Mouse (Mus musculus) heart, postnatal 0 days (tissue): ENCODE measurements around the gene Pwwp2b. TPM values are rescaled to one million over a fixed set of nuclear protein-coding genes. Genes with fewer than 3 reads are reported as not detected.

Source experiments
- ATAC-seq: fragments of 200-750 bp; cut with Nextera tagmentation; 2 replicates; pipeline ENCODE4 v1.8.0; 2017; ENCODE audit warnings: low read depth, moderate number of reproducible peaks, moderate library complexity; ENCODE audit not compliant: insufficient read depth
- DNase-seq: peaks from one replicate; pipeline ENCODE4 v3.0.0-alpha.2; 2016; ENCODE audit warnings: low spot score
- H3K27ac ChIP-seq: fragments of 300-500 bp; sonication (generic); 2 replicates; pipeline ENCODE4 v1.5.1; 2014; ENCODE audit warnings: low read depth, mild to moderate bottlenecking
- H3K27me3 ChIP-seq: fragments of 300-500 bp; sonication (generic); 2 replicates; pipeline ENCODE4 v1.6.1; 2014; ENCODE audit warnings: low read length, mixed read lengths; ENCODE audit not compliant: control insufficient read depth, insufficient read depth
- H3K36me3 ChIP-seq: fragments of 300-500 bp; sonication (generic); replicated peaks from 2 replicates; pipeline ENCODE4 v1.6.1; 2014; ENCODE audit warnings: low read length, mixed read lengths; ENCODE audit not compliant: control insufficient read depth, insufficient read depth
- H3K4me1 ChIP-seq: fragments of 300-500 bp; sonication (generic); 2 replicates; pipeline ENCODE4 v1.6.1; 2014; ENCODE audit warnings: antibody characterized with exemption; ENCODE audit not compliant: control insufficient read depth, insufficient read depth
- H3K4me2 ChIP-seq: fragments of 300-500 bp; sonication (generic); 2 replicates; pipeline ENCODE4 v1.6.1; 2014; ENCODE audit warnings: low read depth, mild to moderate bottlenecking, low read length, moderate library complexity
- H3K4me3 ChIP-seq: fragments of 300-500 bp; sonication (generic); 2 replicates; pipeline ENCODE4 v1.5.1; 2014; ENCODE audit warnings: low read depth, low read length
- H3K9ac ChIP-seq: fragments of 300-500 bp; sonication (generic); replicated peaks from 2 replicates; pipeline ENCODE4 v1.6.1; 2014; ENCODE audit warnings: low read depth, low read length, mixed read lengths
- H3K9me3 ChIP-seq: fragments of 300-500 bp; sonication (generic); replicated peaks from 2 replicates; pipeline ENCODE4 v1.6.1; 2016; ENCODE audit warnings: low read length; ENCODE audit not compliant: control insufficient read depth
- CTCF ChIP-seq: IDR thresholded peaks from 2 replicates; pipeline ENCODE4 v1.5.1; 2016; ENCODE audit warnings: antibody characterized with exemption, control low read depth, low read depth
- EP300 ChIP-seq: IDR thresholded peaks from 2 replicates; pipeline ENCODE4 v1.6.1; 2016; ENCODE audit warnings: antibody characterized with exemption, low read depth
- WGBS: fragments of 180-500 bp; shearing (Covaris S2); extraction: QIAGEN DNeasy Blood & Tissue Kit; methylation state at CpG from one replicate; pipeline ENCODE4 v1.1.7; 2014; 5-methylcytosine and 5-hydroxymethylcytosine counted together
- polyA plus RNA-seq: library from polyadenylated mRNA; unstranded; fragments of >200 nt; fragmentation: Nextera tagmentation; extraction: Ambion mirVana; gene quantifications from 2 replicates; pipeline ENCODE4 v1.2.1, GENCODE M21; 2015
- total RNA-seq: library from RNA; depleted of rRNA; stranded (reverse); fragments of >200 nt; gene quantifications from 2 replicates; pipeline ENCODE4 v1.2.3, GENCODE M21; 2014; ENCODE audit warnings: low replicate concordance

The Pwwp2b gene
- total and polyA plus RNA-seq, 2 experiments from 2014 or later = 7.4 to 9.4 TPM

DNA sequence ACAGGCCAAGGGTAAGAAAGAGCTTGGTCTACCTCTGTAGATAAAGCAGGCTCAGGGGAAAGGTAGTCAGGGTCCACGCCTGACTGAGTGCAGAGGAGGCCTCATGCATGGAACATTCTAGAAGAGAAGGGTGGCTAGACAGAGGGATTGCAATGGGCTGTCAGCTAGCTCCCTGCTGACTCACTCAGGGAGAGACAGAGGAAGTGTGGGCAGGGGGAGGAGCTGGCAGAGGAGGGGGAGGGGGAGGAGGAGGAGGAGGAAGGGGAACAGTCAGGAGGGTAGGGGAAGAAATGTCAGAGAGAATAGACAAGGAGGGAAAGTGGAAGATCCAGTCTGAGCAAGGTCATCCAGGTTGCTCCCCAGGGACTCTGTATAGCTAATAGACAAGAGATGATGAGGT is 47.4 kb downstream of the Pwwp2b start:
- no peak for TF ChIP-seq EP300
- no peak for TF ChIP-seq CTCF
- DNase-seq = no peak
- no peaks in the 10 kb centered on the region for H3K4me1 ChIP-seq
- no peaks in the 10 kb centered on the region for H3K27me3 ChIP-seq
- WGBS = 73% methylated on average over 1 of the region's 1 CpGs
- H3K36me3 ChIP-seq = no peaks in the 10 kb centered on the region
- ATAC-seq = no peak
- H3K4me3 ChIP-seq = no peak overlapping the region
- no peaks in the 10 kb centered on the region for H3K9me3 ChIP-seq
- H3K27ac ChIP-seq = no peak overlapping the region
- H3K4me2 ChIP-seq = no peak overlapping the region
- no peak overlapping the region for H3K9ac ChIP-seq

DNA sequence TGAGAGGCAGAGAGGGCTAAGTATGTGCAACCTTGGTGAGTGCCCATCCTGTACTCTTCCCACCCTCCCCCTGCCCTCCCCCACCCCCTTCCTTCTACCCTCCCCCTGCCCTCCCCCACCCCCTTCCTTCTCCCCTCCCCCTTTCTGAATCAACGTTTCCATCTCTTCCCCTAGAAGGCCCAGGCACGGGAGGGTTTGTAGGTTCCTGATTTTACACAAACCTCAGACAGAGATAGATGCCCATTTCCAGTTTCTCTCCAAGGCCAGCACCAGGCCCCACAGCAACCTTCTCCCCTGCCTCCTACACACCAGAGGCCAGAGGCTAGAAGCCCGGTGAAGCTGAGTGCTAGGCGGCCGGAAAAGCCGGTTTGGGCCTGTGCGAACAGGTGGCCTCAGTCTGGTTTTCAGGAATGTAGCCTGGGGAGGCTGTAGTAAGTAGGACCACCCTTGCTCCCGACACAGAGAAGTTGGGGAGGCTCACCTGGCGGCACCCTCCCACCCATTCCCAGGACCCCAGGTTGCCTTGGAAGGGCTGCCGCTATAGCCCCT is 48.3 kb downstream of the Pwwp2b start:
- no peaks in the 10 kb centered on the region for H3K36me3 ChIP-seq
- H3K4me3 ChIP-seq = no peak overlapping the region
- DNase-seq (no peak), ATAC-seq (no peak)
- WGBS = 71% methylated on average over 10 of the region's 10 CpGs
- H3K4me1 ChIP-seq = no peaks in the 10 kb centered on the region
- no peak overlapping the region for H3K9ac ChIP-seq
- no peak for TF ChIP-seq EP300
- TF ChIP-seq CTCF = no peak
- H3K27me3 ChIP-seq = no peaks in the 10 kb centered on the region
- no peaks in the 10 kb centered on the region for H3K9me3 ChIP-seq
- H3K4me2 ChIP-seq = no peak overlapping the region
- H3K27ac ChIP-seq = no peak overlapping the region

DNA sequence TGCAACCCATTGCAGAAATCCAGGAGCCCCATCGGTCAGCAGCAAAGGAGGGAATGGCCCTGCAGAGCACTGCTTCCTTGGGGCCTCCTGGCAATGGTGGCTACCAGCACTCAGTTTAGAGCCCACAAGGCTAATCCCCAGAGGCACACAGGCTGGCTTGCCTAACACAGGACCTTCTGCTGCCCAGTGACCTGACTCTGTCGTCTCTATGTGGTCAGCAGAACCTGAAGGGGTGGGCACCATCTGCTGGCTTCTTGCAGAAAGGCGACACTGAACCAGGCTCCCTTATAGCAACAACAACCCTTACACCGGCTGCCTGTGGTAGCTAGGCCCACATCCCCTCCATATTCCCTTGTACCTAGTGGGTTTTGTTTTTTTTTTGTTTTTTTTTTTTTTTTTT is 50.2 kb downstream of the Pwwp2b start:
- ATAC-seq (no peak), DNase-seq (no peak)
- Histone ChIP-seq H3K4me2 (no peak overlapping the region), H3K4me1 (peaks cover 7% of the 10 kb centered on the region; the same call in 1 of the 2 replicates), H3K4me3 (no peak overlapping the region), H3K9ac (no peak overlapping the region), H3K27me3 (no peaks in the 10 kb centered on the region), H3K9me3 (no peaks in the 10 kb centered on the region), H3K27ac (no peak overlapping the region), H3K36me3 (no peaks in the 10 kb centered on the region)
- WGBS = 52% methylated on average over 4 of the region's 4 CpGs
- TF ChIP-seq CTCF = peak; percentile 56
- TF ChIP-seq EP300 = no peak

DNA sequence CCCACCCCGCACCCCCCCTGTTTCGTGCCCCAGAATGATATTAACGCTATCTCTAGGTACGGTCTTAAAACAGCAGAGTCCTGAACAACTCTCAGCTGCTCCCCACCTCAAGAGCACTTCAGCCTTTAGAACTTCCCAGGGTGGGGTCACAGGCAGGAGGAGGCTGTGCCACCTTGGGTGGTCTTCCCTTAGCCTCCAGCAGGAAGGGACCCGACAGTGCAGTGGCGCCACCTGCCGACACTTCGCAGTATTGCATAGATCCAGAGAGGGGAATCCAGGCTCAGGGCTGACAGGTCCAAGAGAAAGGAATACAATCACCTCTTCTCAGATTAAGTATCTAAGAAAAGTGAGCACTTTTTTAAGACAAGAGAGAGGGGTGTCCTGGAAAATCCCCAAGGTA is 51.1 kb downstream of the Pwwp2b start:
- WGBS = 15% methylated on average over 8 of the region's 8 CpGs
- Histone ChIP-seq H3K4me2 (0 out of 2 replicates have a peak overlapping the region, but pooled peaks have one; percentile 7), H3K4me3 (no peak overlapping the region), H3K9ac (no peak overlapping the region), H3K36me3 (no peaks in the 10 kb centered on the region), H3K4me1 (peaks cover 10% of the 10 kb centered on the region; the same call in 1 of the 2 replicates), H3K27me3 (no peaks in the 10 kb centered on the region), H3K27ac (no peak overlapping the region), H3K9me3 (no peaks in the 10 kb centered on the region)
- no peak for DNase-seq
- ATAC-seq = no peak
- TF ChIP-seq EP300 = no peak
- peak; percentile 98 for TF ChIP-seq CTCF

DNA sequence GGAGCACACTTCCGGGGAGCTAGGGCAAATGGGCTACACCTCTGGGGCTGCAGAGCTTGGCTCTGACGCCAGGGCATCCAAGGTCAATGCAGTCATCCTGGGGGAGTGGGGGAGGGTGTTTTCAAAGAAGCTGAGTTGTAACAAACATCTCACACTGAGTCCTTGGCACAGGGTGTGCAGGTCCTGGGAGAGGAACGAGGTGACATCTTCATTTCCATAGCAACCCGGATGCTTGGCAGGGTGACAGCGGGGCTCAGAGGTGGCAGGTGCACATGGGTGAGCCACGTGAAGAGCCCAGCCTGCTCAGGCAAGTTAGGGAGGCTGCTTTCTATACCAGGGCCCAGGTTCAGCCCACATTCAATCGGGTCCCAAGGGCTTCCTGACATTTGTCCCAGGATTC is 52.1 kb downstream of the Pwwp2b start:
- Histone ChIP-seq H3K9ac (no peak overlapping the region), H3K36me3 (no peaks in the 10 kb centered on the region), H3K4me1 (peaks cover 11% of the 10 kb centered on the region; the same call in 1 of the 2 replicates), H3K27me3 (no peaks in the 10 kb centered on the region), H3K9me3 (no peaks in the 10 kb centered on the region), H3K4me3 (no peak overlapping the region), H3K4me2 (no peak overlapping the region), H3K27ac (no peak overlapping the region)
- WGBS = 69% methylated on average over 7 of the region's 7 CpGs
- DNase-seq (no peak), ATAC-seq (no peak)
- no peak for TF ChIP-seq EP300
- no peak for TF ChIP-seq CTCF

DNA sequence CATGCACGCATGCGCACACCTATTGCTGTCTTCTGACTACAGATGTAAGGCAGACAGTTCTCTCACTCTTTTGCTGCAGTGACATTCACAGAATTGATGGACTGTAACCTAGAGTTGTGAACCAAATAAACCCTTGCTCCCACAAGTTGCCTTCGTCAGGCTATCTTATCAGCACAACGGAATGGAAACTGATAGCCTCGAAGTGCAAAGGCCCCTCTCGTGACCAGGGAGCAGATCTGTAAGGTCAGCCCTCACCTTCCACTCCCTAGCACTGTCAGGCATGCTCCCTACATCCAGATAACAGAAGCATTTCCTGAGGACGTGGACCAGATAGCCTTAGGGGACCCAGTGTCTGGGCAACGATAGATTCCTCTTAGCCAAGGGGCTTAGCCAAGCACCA is 53.2 kb downstream of the Pwwp2b start:
- Histone ChIP-seq H3K4me3 (no peak overlapping the region), H3K36me3 (no peaks in the 10 kb centered on the region), H3K4me2 (no peak overlapping the region), H3K27me3 (no peaks in the 10 kb centered on the region), H3K4me1 (peaks cover 11% of the 10 kb centered on the region; the same call in 1 of the 2 replicates), H3K9me3 (no peaks in the 10 kb centered on the region), H3K9ac (no peak overlapping the region), H3K27ac (no peak overlapping the region)
- no peak for ATAC-seq
- DNase-seq = no peak
- TF ChIP-seq EP300 (no peak), CTCF (no peak)
- 38% methylated on average over 8 of the region's 8 CpGs for WGBS
